Mouse (Mus musculus): Measurements from ENCODE around the gene Sorbs2.

DNA sequence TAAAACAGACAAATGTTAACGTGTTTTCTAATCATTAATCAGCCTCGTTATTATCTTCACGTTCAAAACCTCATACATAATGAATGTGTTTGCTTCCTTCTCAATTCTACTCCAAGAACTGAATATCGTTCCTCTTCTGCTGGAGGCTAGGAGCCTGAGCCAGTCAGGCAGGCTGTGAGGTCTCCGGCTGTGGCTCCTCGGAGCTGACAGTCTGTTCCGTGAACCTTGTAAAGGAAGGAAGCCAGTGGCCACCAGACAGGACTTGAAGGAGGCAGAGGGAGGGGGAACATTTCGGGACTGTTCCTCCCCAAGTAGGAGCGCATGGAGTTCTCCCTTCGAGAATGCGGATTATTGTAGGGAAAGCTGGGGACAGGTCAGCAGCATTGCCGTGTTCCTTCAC lies 153.0 kb downstream of the Sorbs2 start:
- TF ChIP-seq CTCF (IDR thresholded peaks at IDR 0.05; ENCODE audit: control insufficient read depth, insufficient read depth, insufficient read length) (no peak), USF1 (IDR thresholded peaks at IDR 0.05; ENCODE audit: low read depth) (no peak), CEBPB (IDR thresholded peaks at IDR 0.05; ENCODE audit: low read depth) (no peak), FOSL1 (IDR thresholded peaks at IDR 0.05; ENCODE audit: insufficient read depth, low read length, poor library complexity, severe bottlenecking) (no peak), MAX (IDR thresholded peaks at IDR 0.05) (no peak)
